Mouse (Mus musculus): Measurements from ENCODE around the gene Casq2. TPM values are rescaled to one million over a fixed set of nuclear protein-coding genes. Genes with fewer than 3 reads are reported as not detected.

Casq2 gene
- polyA plus RNA-seq (2012; rRNA removed), result 1.2 and 1.3 TPM in 2 replicates

GRCm38 (mm10) chr3:102086283-102086682 is at the start of gene Casq2:
Gene Casq2, plus strand, starts transcription at chr3:102086415.

Other genes starting within 250 kb of the Casq2 start
- gene Mab21l3, start 237.5 kb upstream of the Casq2 start, polyA plus RNA-seq (2012; rRNA removed), result 0.14 and 0.19 TPM in 2 replicates
- 7.5 and 8.3 TPM in 2 replicates for gene Slc22a15, start 162.0 kb upstream of the Casq2 start, polyA plus RNA-seq (2012; rRNA removed)
- gene Nhlh2, start 76.3 kb upstream of the Casq2 start, polyA plus RNA-seq (2012; rRNA removed), result not detected in 2 replicates
- 24.8 and 29.8 TPM in 2 replicates for gene Vangl1, start 118.3 kb downstream of the Casq2 start, polyA plus RNA-seq (2012; rRNA removed)

Data from liver, embryonic 18 days (tissue).